In genomic region chr2:129056597-129056996, GRCm38 (mm10) we compare ENCODE assay signal across 9 mouse cellular contexts. TPM values are rescaled to one million over a fixed set of nuclear protein-coding genes. Genes with fewer than 3 reads are reported as not detected.
DNase-seq lines count a peak whose midpoint lies in the region.
"Had no signal": no experiment of that assay in that cellular context is flagged by ENCODE, and none has a peak within 500 bp of the region (broad histone marks: within the 10 kb centered on the region; RNA-seq: fewer than 3 reads in every experiment).

No protein-coding gene starts in this region.

- peak; percentile 24 for DNase-seq in gastrocnemius, postnatal 10 days
- DNase-seq in gastrocnemius, postnatal 4 days (ENCODE audit: low spot score in 2 of 2), result no peak
- peak; percentile 22 to 63 for DNase-seq in spleen, postnatal 10 days (ENCODE audit: low spot score in 2 of 2)
- DNase-seq in spleen, adult 12 weeks (ENCODE audit: low spot score), result no peak
- peak; percentile 63 for DNase-seq in induced T-regulatory cell, adult 2 months (ENCODE audit: low read depth)
- peak; percentile 58 for DNase-seq in thymus, postnatal 25 days
- no peak for DNase-seq in layer of hippocampus, adult 9-11 months
- no peak for DNase-seq in heart, adult 8-10 months (ENCODE audit: low spot score)

RNA-seq across cellular contexts. Expression of gene Vinac1, which starts 8.6 kb away (rescaled TPM):
- total RNA-seq in gastrocnemius, postnatal 10 days (2021), result under 1 TPM in 1 of 2 experiments, not detected in 1; 0.07 TPM
- under 1 TPM; 0.05 to 0.18 TPM for total RNA-seq in gastrocnemius, postnatal 4 days (2021)
- total RNA-seq in heart, adult 8-10 months (2022), result under 1 TPM in 1 of 4 experiments, not detected in 3; 0.08 TPM
- total RNA-seq: heart, postnatal 10 days had no signal

RNA-seq across cellular contexts. Expression of gene Ttl, which starts 9.1 kb away (rescaled TPM):
- 10 to 100 TPM in 1 of 2 experiments, 1 to 10 TPM in 1; 8.9 to 11.2 TPM for total RNA-seq in gastrocnemius, postnatal 10 days (2021)
- total RNA-seq in gastrocnemius, postnatal 4 days (2021), result 10 to 100 TPM; 17.0 to 18.3 TPM
- 10 to 100 TPM; 17.9 to 22.8 (median 21.9) TPM for total RNA-seq in heart, adult 8-10 months (2022)

RNA-seq across cellular contexts. Expression of gene Polr1b, which starts 44.2 kb away (rescaled TPM):
- total RNA-seq in gastrocnemius, postnatal 10 days (2021), result 10 to 100 TPM; 10.4 to 15.1 TPM
- 10 to 100 TPM; 16.4 to 17.8 TPM for total RNA-seq in gastrocnemius, postnatal 4 days (2021)
- total RNA-seq in heart, adult 8-10 months (2022), result 10 to 100 TPM in 2 of 4 experiments, 1 to 10 TPM in 2; 9.6 to 11.5 (median 10.1) TPM

Comparison
In these comparisons a context has a peak if more than half of its experiments do, and no peak if none do; other contexts are left out.
1. DNase-seq: peak in gastrocnemius, postnatal 10 days (single experiment), spleen, postnatal 10 days (2 of 2), induced T-regulatory cell, adult 2 months (single experiment) and thymus, postnatal 25 days (single experiment); none in gastrocnemius, postnatal 4 days (0 of 2), spleen, adult 12 weeks (single experiment), layer of hippocampus, adult 9-11 months (single experiment) and heart, adult 8-10 months (single experiment).